Mouse (Mus musculus): ENCODE data around the gene Hfm1.

DNA sequence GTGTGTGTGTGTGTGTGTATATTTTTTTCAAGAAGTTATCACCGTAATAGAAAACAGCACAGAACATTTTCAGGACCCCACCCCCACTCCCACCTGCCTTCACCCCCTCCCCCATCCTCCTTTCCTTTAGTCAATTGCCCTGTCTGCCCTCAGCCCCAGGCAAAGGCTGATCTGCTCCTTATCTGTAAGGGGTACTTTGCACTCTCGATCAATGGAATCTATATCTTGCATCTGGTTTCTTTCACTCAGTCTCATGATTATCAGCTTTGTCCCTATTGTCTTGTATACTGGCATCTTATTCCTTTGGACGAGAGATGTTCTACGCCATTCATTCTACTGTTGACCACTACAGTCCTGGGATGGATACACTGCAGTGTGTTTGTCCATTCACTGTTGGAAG is 1.9 kb upstream of the Hfm1 start:
- TF ChIP-seq POLR2A (IDR thresholded peaks at IDR 0.05; ENCODE audit: control insufficient read depth, extremely low read depth, insufficient read depth, low read length, poor library complexity) (no peak), CTCF (IDR thresholded peaks at IDR 0.05; ENCODE audit: borderline replicate concordance, control insufficient read depth, extremely low read depth, insufficient read depth, low read length, poor library complexity) (no peak)

All from thymus, adult 2 months (tissue).